Mouse (Mus musculus) layer of hippocampus, postnatal 14 days (tissue): ENCODE data around the gene Marcks. TPM values are rescaled to one million over a fixed set of nuclear protein-coding genes. Genes with fewer than 3 reads are reported as not detected.

Experiments
- DNase-seq, 2 experiments: peaks; one replicate each; pipeline ENCODE4 v3.0.0; 2021 to 2022; ENCODE audit warnings: low spot score in 2 of 2, mixed read lengths in 1 of 2
- long read RNA-seq, 2 experiments: library from polyadenylated mRNA; stranded (forward); transcript quantifications; one replicate each; pipeline ENCODE4 v2.0.0; 2021
- total RNA-seq, 2 experiments: library from RNA; stranded (reverse); gene quantifications; 2 replicates each; pipeline ENCODE4 v1.2.3; 2021

Marcks gene
- 100 to 1,000 TPM; 208 to 214 TPM for total RNA-seq
- long read RNA-seq, experiment 1, full-length matches to known transcripts: 228 of 372 reads
- long read RNA-seq, experiment 1, partial matches to known transcripts: 0 of 372 reads
- long read RNA-seq, experiment 1, other reads (novel, unspliced or antisense): 144 of 372 reads
- long read RNA-seq, experiment 2, full-length matches to known transcripts: 272 of 386 reads
- long read RNA-seq, experiment 2, partial matches to known transcripts: 110 of 386 reads
- long read RNA-seq, experiment 2, other reads (novel, unspliced or antisense): 4 of 386 reads

DNA sequence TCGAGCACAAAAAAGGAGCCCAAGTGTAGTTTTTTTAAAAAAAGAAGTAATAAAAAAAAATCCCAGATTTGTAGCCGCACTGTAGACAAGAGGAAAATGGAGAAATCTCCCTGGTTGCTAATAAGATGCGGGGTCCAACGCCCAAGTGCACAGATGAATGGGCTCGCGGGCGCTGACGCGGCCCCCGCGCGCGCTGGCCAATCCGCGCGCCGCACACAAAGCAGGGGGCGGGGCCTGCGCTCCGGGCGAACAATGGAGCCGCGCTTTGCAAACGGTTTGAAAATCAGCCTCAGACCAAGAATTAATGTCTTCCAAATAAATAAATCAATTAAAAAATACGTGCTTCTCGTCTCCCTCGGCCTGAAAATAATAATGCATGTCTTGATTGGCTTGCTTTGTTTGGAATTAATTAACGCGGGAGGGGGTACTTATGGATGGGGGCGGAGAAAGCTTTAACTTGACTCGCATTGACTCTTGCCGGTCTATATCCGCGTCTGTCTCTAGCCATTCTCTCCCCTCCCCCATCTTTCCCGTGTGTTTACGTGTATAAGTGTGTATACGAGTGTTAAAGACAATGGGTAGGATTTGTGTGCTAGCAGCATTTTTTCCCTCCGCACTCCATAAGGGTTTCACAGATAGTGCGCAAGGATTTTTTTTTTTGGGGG is at the start of gene Marcks:
TSS of gene Marcks (minus strand) at position 143 of the 665 bp plus-strand sequence.
- DNase-seq: peak; percentile 86 to 93

DNA sequence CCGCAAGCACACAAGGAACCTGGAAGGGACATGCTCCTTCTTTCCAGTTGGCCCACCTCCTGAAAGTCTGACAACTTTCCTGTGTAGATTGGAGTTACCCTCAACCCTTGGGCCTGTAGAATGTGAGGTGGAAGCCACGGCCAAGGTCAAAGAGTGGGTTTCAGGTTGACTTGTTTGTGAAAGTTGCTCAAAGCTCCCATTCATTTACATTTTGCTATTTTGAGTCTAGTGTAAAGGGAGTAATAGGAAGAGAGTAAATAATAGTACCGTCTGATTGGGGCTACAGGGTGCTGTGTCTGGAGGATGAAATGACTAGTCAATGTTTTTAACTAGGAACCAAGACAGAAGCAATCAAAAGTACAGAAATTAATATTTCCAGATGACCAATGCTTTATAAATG is 38.4 kb upstream of the Marcks start:
- DNase-seq: no peak

DNA sequence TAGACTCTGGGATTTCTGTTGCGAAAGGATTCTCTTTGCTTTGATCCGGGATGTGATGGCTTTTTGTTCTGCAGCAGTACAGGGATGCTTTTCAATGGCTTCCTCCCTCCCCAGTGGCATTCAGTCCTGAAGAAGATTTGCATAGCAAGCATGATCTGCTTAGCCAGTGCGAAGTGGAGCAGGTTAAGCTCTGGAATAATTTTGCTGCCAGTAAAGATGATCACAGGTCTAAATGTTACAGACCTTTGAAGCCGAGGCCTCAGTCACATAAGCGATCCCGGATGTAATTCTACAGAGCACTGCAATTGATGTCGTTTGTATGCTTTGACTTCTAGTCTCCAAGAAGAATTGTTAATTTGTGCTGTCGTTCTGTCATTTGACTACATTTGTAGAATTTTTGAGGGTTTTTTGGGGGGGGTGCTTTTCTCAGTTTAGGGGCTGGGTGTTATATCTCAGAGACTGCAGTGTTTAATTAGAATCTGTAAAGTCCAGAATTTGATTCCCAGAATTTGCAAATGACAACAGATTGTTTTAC is 33.8 kb upstream of the Marcks start:
- no peak for DNase-seq

DNA sequence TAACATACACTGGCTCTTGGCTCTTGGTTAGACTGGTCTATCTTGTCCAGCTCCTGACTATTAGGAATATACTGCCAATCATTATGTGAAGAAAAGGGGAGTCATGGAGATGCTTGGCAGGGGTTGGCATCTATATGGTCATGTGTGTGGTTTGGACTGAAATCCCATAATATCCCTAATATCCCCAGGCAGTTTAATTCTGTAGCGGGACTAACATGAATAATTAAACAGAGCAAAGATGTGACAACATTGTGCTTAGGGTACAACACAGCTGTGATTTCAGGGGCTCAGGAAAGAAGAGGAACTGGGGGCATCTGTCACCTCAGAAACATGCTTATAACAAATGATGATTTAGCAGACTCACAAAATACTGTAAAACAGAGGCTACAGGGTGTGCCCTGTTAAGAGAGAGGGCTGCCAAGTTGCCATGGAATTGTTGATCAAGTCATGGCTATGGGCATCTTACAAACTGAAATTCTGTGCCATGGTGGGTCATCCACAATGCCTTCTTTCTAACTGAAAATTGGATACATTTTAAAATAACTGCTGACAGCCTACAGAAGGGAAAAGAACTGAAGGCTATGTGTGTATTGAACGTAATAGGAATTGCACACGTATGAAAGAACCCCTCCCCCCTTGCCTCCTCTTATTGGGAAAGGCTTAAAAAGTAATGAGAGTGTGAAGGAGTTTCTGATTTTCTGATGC is 33.1 kb upstream of the Marcks start:
- no peak for DNase-seq

DNA sequence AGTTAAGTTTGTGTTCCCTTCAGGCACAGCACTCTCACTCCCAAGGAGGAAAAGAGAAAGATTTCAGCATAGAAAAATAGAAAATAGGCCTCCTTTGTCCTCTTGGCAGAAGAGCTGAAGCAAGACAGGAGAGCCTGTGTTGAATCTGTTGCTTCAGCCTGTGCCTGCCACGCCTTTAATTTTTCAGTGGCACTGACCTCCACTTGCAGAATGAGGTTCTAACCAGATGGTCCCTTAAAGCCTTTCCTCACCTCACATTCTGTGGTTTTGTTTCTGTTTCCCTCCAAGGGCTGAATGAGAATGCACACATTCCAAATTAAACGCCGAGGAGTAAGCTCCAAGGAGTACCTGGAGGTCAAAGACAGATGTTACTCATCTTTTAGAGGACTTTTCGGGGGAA is 32.2 kb upstream of the Marcks start:
- no peak for DNase-seq

DNA sequence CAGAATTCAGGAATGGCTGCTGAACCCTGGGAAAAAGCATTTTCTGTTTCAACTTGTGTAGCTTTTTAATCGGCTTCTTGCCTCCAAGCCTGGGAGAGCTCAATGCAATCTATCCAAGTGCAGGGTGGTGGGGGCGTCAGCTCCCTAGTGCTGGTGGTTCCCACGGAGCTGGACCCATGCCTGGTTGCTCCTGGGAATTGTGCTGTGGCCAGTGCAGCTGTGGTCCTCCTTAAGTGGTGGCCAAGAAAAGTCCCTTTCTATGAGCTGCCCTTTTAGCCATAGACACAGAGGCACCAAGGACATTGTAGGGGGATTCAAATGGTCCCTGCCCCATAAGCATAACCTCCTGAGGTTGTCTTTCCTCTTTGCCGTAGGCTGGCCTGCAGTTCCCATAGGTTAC is 31.7 kb upstream of the Marcks start:
- peak; percentile 15 to 40 for DNase-seq

DNA sequence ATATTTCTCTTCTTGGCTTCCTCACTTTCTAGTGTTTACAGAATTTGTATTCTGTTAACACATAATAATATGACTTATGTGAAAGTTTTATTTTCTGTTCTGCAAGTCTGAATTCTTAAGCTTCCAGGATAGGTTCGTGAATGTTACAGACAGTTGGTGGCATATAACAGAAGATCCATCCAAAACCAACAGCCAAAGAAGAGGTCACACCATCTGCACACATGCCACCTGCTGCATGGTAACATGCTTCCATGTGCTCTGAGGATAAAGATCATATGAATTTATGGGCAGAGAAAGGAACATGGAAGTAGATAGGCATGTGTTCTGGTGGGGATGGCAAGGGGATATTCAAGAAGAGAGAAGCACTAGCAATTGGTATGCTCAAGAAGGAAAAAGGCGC is 28.8 kb upstream of the Marcks start:
- peak in 1 of 2 experiments; percentile 37 for DNase-seq

DNA sequence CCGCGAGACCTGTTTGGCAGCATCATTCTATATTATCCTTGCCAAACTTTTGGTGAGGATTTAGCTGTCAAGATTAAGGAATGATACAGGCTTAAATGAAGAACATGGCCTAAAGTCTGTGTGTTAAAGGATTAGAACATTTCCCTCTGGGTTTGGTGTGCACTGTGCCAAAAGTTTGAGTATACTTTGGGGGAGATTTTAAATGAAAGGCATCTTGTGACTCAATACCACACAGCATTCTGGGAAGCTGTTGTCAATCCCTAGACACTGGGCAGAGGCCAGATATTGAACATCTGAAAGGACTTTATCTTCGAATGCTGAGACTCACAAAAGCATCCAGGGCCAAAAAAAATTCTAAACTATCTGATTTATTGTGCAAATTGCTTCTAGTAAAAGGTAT is 21.0 kb upstream of the Marcks start:
- no peak for DNase-seq

DNA sequence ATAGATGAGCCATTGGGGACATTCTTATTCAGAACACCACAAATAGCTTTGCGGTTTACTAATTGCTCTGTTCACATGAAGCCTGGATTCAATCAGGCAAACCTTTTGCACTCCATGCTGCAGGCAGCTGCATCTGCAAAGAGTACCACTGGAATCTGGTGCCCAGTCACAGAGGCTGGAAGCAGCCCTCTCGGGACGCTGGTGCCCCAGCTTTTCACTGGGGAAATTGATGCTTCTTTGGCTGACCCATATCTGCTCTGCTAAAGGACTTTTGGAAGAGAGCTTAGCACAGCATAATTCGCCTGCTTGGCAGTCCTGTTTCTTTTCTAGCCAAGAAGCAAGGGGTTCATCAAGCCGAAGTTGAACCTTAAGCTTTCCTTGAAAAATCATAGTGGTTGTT is 18.4 kb upstream of the Marcks start:
- no peak for DNase-seq

DNA sequence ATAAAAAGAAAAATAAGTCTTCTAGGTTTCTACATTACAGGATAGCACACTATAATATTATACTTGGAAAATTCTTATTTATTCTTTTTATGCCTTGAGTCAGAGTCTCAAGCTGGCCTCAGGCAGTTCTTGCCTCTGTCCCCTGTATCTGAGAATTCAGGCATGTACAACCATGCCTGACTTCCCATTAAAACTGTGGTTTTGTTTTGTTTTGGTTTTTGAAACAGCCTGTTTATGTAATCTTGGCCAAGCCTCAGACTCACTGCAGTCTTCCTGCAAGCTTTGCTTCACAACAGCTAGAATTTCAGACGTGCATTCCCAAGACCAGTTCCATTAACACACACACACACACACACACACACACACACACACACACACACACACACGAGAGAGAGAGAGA is 16.4 kb upstream of the Marcks start:
- DNase-seq: no peak

DNA sequence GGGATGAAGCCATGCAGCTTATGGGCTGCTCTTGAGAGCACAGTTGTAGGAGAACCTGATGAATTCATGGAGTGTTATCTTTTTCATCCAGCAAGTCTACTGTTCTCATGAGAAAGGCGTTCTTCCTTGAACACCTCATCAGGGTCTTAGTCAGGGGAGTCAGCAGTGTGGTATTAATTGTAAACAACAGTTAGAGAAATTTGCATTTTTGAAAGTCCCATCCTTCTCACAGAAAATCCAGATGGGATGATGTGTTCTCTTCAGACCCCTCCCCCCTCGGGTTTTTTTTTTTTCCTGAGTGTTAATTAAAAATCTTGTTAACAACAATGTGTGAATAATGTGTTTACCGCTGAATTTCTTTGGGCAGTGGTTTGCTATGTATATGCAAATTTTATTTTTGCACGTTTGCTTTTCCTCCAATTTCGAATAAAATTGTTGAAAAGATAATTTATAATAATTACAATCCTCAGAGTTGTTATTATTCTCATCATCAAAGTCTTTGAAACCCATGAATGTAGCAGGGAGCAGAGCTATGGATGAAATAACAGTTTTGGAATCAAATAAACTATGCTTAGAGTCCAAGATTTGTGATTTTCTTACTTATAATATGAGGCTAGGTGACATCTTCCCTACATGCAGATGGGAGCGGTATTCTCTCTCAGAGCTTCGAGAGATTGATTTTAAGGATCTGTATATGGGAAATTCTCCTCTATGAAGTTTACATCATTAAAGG is 13.0 kb upstream of the Marcks start:
- no peak for DNase-seq

DNA sequence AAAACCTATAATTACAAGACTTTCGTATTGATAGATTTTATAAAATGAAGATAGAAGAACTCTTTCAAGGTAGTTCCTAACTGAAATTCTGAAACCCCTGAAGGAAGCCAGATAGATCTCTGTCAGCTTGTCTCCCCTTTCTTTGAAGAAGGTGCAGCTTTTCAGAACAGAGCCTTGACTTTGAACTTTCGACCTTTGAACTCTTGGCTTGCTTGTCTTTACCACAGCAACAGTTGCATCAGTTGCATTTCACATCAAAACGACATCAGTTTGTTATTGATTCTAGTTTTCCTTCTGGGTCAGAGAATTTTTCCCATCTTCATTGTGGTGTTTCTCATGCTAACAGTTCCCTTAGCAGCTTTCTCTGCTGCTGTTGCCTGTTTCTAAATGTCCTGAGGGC is 9.3 kb upstream of the Marcks start:
- no peak for DNase-seq

DNA sequence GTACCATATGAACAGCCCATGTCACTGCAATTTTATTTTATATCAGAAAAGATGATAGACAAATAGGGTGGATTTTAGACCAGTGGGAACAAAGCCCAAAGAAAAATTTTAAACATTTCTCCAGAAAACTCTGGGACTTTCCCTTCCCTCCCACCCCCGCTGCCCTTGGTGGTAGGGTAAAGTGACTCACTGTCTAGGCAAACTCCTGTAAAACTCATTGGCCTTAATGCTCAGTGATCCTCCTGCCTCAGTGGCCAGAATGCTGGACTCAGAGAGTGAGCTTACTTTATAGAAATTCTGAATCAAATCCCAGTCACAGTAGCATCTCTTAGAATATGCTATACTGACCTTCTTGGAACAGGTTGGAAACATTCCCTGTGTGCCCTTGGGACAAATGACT is 6.7 kb upstream of the Marcks start:
- no peak for DNase-seq

DNA sequence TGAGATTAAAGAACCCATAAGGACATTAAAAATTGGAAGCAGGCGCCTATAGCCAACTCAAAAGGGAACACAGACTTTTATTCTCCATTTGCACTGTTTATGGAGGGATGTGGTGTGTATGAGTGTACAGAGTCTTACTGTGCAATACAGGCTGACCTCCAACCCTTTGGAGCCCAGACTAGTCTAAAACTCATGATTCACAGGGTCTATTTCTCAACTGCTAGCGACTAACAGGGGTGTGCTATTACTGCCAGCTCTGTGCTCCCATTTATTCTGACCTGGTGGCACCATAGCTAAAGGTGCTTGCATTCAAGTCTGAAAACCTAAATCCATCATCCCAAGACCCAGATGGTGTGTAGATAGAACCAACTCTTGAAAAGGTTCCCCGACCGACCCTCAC is 2.9 kb upstream of the Marcks start:
- DNase-seq: no peak

DNA sequence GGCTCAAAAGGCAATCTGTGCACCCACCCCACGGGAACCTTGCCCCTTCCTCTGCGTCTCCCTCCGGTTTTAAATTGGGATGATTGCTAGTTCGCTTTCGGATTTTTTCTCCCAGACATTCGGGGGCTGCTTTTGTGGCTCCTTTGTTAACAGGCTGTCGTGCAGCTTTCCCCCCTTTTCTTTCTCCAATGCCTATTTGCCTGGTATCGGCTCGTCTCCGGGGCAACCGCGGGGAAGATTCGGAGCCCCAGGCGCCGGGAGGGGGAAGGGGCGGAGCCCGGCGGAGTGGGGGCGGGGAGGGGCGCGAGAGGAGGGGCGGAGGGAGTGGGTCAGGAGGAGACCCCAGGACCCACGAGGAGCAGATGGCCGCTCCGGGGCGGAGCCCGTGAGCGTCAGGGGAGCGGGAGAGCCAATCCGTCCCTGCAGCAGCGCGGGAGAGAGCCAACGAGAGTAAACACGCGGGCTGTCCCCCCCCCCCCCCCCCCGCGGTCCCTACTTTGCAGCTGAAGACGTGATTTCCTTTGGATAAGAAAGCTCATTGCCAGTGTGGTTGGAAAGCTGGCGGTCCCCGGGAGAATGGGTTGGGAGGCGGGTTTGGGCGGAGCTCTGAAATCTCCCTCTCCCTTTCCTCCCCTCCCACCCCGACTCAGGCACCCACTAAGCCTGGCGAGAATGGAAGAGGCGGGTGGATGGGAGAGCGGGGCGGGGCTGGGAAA is 2.2 kb upstream of the Marcks start:
- DNase-seq: peak; percentile 87 to 91

DNA sequence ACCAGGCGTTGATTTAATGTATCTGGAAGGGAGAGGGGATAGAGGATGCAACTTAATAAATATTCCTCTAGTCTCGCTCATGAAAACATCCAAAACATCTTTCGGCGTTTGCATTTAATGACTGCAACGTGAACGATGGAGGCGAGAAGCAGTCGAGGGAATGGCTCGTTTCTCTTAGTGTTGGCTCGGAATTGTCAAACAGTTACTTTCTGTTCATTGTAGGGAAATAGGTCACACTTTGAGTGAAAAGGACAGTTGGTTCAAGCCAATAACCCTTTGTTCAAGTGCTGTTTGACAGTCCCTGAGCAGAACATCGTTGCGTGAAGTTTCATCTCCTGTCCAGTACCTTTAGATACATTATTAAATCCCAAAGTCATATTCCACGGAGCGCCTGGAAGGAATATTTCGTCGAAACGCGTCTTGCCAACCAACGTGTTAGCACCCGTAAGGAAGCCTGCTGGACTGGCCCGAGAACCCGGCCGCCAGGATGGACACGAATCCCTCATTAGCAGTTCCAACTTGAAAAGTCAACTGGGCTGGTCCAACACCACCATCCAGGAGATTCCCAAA is 1.5 kb upstream of the Marcks start:
- no peak for DNase-seq

DNA sequence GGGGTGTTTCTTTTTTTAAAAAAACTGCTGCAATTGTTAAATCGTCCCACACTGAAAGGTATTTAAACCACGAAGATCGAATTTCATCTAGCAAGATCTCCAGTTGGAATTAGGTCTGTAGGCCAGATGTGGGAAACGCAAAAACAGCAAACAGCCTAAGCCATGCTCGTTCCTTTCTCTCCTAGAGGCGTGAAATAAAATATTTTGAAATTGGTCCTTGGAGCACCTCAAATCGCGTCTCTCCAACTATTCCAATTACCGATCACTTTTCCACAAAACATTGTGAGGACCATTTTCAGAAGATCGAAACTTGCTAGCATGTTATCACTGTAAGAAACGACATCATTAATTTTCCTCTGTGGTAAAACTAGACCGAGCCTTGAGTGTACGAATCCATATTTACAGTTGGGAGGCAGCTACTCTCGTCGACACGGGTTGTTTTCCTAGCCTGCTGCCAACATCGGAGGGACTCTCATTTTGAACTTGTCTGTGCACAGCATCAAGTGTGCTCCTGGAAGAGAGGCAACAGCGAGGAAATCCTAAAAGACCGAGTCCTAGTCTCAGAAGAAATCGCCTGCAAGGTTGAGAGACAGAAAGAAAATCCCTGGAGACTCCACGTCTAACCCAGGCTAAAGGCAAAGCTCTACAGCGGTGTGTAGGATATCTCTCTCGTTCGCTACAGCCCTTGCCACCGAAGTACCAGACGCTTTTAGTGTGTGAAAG is 884 bp upstream of the Marcks start:
- DNase-seq: peak; percentile 45 to 53

DNA sequence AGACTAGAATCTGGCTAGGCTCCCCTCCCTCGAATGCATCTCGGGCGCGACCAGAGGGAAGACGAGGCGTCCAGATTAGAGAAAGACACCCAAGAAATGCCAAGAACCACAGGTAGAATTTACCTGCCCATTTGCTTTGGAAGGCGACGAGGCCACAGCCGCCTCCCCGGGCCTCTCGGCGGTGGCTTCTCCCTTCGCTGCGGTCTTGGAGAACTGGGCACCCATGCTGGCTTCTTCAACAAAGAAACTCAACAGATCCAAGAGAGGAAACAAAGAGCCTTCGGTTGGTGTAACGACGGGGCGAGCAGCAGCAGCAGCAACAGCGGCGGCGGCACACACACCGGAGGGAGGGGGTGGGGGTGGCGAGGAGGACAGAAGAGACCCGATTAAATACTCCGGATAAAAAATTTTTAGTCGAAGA is 399 bp downstream of the Marcks start:
- peak; percentile 31 to 61 for DNase-seq

DNA sequence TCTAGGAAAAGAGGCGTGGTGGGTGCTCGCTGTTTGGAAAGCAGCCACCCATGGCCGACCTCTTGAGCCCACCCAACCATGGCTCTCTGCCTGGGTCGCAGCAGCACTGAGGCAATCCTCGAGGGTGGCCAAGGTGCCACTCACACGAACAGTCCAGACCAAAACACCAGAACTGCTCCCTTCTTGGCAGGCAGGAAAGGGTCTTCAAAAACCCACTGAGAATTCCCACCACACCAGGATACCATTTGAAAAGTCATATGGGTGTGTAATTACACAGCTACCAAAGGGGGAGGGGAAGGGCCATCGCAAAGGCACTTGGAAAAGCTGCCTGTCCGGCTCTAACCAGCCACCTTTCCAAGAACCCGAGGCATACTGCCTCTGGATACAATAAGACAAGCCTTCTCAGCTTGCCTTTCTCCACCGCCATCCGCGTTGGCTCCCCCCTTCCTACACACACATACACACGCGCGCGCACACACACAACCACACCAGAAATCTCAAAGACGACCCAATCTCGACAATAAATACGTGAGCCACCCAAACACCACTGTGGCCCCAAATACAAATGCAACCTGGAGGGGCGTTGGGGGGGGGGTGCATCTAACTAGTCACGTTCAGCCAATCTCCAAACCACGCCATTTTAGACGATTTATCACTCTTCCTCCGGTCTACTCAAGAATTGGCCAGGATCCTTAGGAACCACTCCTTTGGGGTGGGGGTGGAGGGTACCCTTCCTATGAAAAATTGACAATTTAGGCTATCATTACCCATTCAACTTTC is 999 bp downstream of the Marcks start:
- DNase-seq: peak; percentile 59 to 71
